Mouse (Mus musculus): Measurements from ENCODE around the gene Olfr1002. TPM values are rescaled to one million over a fixed set of nuclear protein-coding genes. Genes with fewer than 3 reads are reported as not detected.

Gene Olfr1002
- total and polyA plus RNA-seq, 3 experiments: not detected

DNA sequence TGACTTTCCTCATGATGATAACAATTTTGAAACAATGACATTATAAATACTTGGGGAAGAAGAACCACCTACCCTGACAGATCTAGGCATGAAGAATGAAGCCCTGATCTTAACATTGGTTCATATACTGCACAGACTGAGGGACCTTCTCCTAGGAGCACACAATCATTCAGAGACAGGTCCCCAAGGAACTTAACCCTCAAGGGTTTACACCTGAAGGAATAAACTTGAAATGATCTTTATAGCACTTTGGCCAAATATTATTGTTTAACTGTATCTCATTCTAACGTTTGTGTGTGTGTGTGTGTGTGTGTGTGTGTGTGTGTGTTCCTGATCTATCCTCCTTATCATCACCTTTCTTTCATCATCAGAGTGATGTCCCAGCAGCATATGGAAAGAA is 38.7 kb downstream of the Olfr1002 start, which contains the start of gene Olfr1000 (continued):
- no peak for TF ChIP-seq ZMIZ1 (IDR thresholded peaks at IDR 0.05; ENCODE audit: low read depth, low read length)

Other genes with a start within 250 kb of the Olfr1002 start
- not detected in 2 replicates for gene Olfr992, start 241.2 kb downstream of the Olfr1002 start, total RNA-seq (2012; rRNA removed)
- gene Olfr992, start 241.2 kb downstream of the Olfr1002 start, polyA plus RNA-seq (2012; ENCODE audit: insufficient read depth in 1 of 2, insufficient read length in 2 of 2, low read depth in 1 of 2, low replicate concordance in 2 of 2, missing spikeins in 1 of 2): not detected
- gene Olfr993, start 235.8 kb downstream of the Olfr1002 start, total RNA-seq (2012; rRNA removed): not detected in 2 replicates
- gene Olfr993, start 235.8 kb downstream of the Olfr1002 start, polyA plus RNA-seq (2012; ENCODE audit: insufficient read depth in 1 of 2, insufficient read length in 2 of 2, low read depth in 1 of 2, low replicate concordance in 2 of 2, missing spikeins in 1 of 2): not detected
- not detected in 2 replicates for gene Olfr994, start 214.3 kb downstream of the Olfr1002 start, total RNA-seq (2012; rRNA removed)
- not detected for gene Olfr994, start 214.3 kb downstream of the Olfr1002 start, polyA plus RNA-seq (2012; ENCODE audit: insufficient read depth in 1 of 2, insufficient read length in 2 of 2, low read depth in 1 of 2, low replicate concordance in 2 of 2, missing spikeins in 1 of 2)
- not detected in 2 replicates for gene Olfr995, start 207.1 kb downstream of the Olfr1002 start, total RNA-seq (2012; rRNA removed)
- gene Olfr995, start 207.1 kb downstream of the Olfr1002 start, polyA plus RNA-seq (2012; ENCODE audit: insufficient read depth in 1 of 2, insufficient read length in 2 of 2, low read depth in 1 of 2, low replicate concordance in 2 of 2, missing spikeins in 1 of 2): not detected
- not detected in 2 replicates for gene 4833423E24Rik, start 131.7 kb downstream of the Olfr1002 start, total RNA-seq (2012; rRNA removed)
- not detected for gene 4833423E24Rik, start 131.7 kb downstream of the Olfr1002 start, polyA plus RNA-seq (2012; ENCODE audit: insufficient read depth in 1 of 2, insufficient read length in 2 of 2, low read depth in 1 of 2, low replicate concordance in 2 of 2, missing spikeins in 1 of 2)
- not detected in 2 replicates for gene Olfr996, start 71.5 kb downstream of the Olfr1002 start, total RNA-seq (2012; rRNA removed)
- not detected for gene Olfr996, start 71.5 kb downstream of the Olfr1002 start, polyA plus RNA-seq (2012; ENCODE audit: insufficient read depth in 1 of 2, insufficient read length in 2 of 2, low read depth in 1 of 2, low replicate concordance in 2 of 2, missing spikeins in 1 of 2)
- not detected in 2 replicates for gene Olfr998, start 61.8 kb downstream of the Olfr1002 start, total RNA-seq (2012; rRNA removed)
- gene Olfr998, start 61.8 kb downstream of the Olfr1002 start, polyA plus RNA-seq (2012; ENCODE audit: insufficient read depth in 1 of 2, insufficient read length in 2 of 2, low read depth in 1 of 2, low replicate concordance in 2 of 2, missing spikeins in 1 of 2): not detected
- gene Olfr1000, start 38.8 kb downstream of the Olfr1002 start, total RNA-seq (2012; rRNA removed): not detected in 2 replicates
- not detected for gene Olfr1000, start 38.8 kb downstream of the Olfr1002 start, polyA plus RNA-seq (2012; ENCODE audit: insufficient read depth in 1 of 2, insufficient read length in 2 of 2, low read depth in 1 of 2, low replicate concordance in 2 of 2, missing spikeins in 1 of 2)
- gene Olfr154, start 13.8 kb upstream of the Olfr1002 start, total RNA-seq (2012; rRNA removed): not detected in 2 replicates
- gene Olfr154, start 13.8 kb upstream of the Olfr1002 start, polyA plus RNA-seq (2012; ENCODE audit: insufficient read depth in 1 of 2, insufficient read length in 2 of 2, low read depth in 1 of 2, low replicate concordance in 2 of 2, missing spikeins in 1 of 2): not detected
- gene Olfr1006, start 28.1 kb upstream of the Olfr1002 start, total RNA-seq (2012; rRNA removed): not detected in 2 replicates
- gene Olfr1006, start 28.1 kb upstream of the Olfr1002 start, polyA plus RNA-seq (2012; ENCODE audit: insufficient read depth in 1 of 2, insufficient read length in 2 of 2, low read depth in 1 of 2, low replicate concordance in 2 of 2, missing spikeins in 1 of 2): not detected
- not detected in 2 replicates for gene Olfr1008, start 38.7 kb upstream of the Olfr1002 start, total RNA-seq (2012; rRNA removed)
- gene Olfr1008, start 38.7 kb upstream of the Olfr1002 start, polyA plus RNA-seq (2012; ENCODE audit: insufficient read depth in 1 of 2, insufficient read length in 2 of 2, low read depth in 1 of 2, low replicate concordance in 2 of 2, missing spikeins in 1 of 2): not detected
- gene Olfr1009, start 64.7 kb upstream of the Olfr1002 start, total RNA-seq (2012; rRNA removed): not detected in 2 replicates
- not detected for gene Olfr1009, start 64.7 kb upstream of the Olfr1002 start, polyA plus RNA-seq (2012; ENCODE audit: insufficient read depth in 1 of 2, insufficient read length in 2 of 2, low read depth in 1 of 2, low replicate concordance in 2 of 2, missing spikeins in 1 of 2)
- not detected in 2 replicates for gene Olfr1012, start 112.1 kb upstream of the Olfr1002 start, total RNA-seq (2012; rRNA removed)
- gene Olfr1012, start 112.1 kb upstream of the Olfr1002 start, polyA plus RNA-seq (2012; ENCODE audit: insufficient read depth in 1 of 2, insufficient read length in 2 of 2, low read depth in 1 of 2, low replicate concordance in 2 of 2, missing spikeins in 1 of 2): not detected
- not detected in 2 replicates for gene Olfr1013, start 116.4 kb upstream of the Olfr1002 start, total RNA-seq (2012; rRNA removed)
- not detected for gene Olfr1013, start 116.4 kb upstream of the Olfr1002 start, polyA plus RNA-seq (2012; ENCODE audit: insufficient read depth in 1 of 2, insufficient read length in 2 of 2, low read depth in 1 of 2, low replicate concordance in 2 of 2, missing spikeins in 1 of 2)
- gene Olfr1014, start 122.0 kb upstream of the Olfr1002 start, total RNA-seq (2012; rRNA removed): not detected in 2 replicates
- not detected for gene Olfr1014, start 122.0 kb upstream of the Olfr1002 start, polyA plus RNA-seq (2012; ENCODE audit: insufficient read depth in 1 of 2, insufficient read length in 2 of 2, low read depth in 1 of 2, low replicate concordance in 2 of 2, missing spikeins in 1 of 2)
- gene Olfr1015, start 131.3 kb upstream of the Olfr1002 start, total RNA-seq (2012; rRNA removed): not detected in 2 replicates
- not detected for gene Olfr1015, start 131.3 kb upstream of the Olfr1002 start, polyA plus RNA-seq (2012; ENCODE audit: insufficient read depth in 1 of 2, insufficient read length in 2 of 2, low read depth in 1 of 2, low replicate concordance in 2 of 2, missing spikeins in 1 of 2)
- gene Olfr1016, start 151.8 kb upstream of the Olfr1002 start, total RNA-seq (2012; rRNA removed): not detected in 2 replicates
- gene Olfr1016, start 151.8 kb upstream of the Olfr1002 start, polyA plus RNA-seq (2012; ENCODE audit: insufficient read depth in 1 of 2, insufficient read length in 2 of 2, low read depth in 1 of 2, low replicate concordance in 2 of 2, missing spikeins in 1 of 2): not detected
- not detected in 2 replicates for gene Olfr1018, start 167.8 kb upstream of the Olfr1002 start, total RNA-seq (2012; rRNA removed)
- not detected for gene Olfr1018, start 167.8 kb upstream of the Olfr1002 start, polyA plus RNA-seq (2012; ENCODE audit: insufficient read depth in 1 of 2, insufficient read length in 2 of 2, low read depth in 1 of 2, low replicate concordance in 2 of 2, missing spikeins in 1 of 2)
- not detected in 2 replicates for gene Olfr1019, start 194.8 kb upstream of the Olfr1002 start, total RNA-seq (2012; rRNA removed)
- gene Olfr1019, start 194.8 kb upstream of the Olfr1002 start, polyA plus RNA-seq (2012; ENCODE audit: insufficient read depth in 1 of 2, insufficient read length in 2 of 2, low read depth in 1 of 2, low replicate concordance in 2 of 2, missing spikeins in 1 of 2): not detected
- gene Olfr1020, start 196.3 kb upstream of the Olfr1002 start, total RNA-seq (2012; rRNA removed): not detected in 2 replicates
- gene Olfr1020, start 196.3 kb upstream of the Olfr1002 start, polyA plus RNA-seq (2012; ENCODE audit: insufficient read depth in 1 of 2, insufficient read length in 2 of 2, low read depth in 1 of 2, low replicate concordance in 2 of 2, missing spikeins in 1 of 2): not detected
- gene Olfr1022, start 217.9 kb upstream of the Olfr1002 start, total RNA-seq (2012; rRNA removed): not detected in 2 replicates
- not detected for gene Olfr1022, start 217.9 kb upstream of the Olfr1002 start, polyA plus RNA-seq (2012; ENCODE audit: insufficient read depth in 1 of 2, insufficient read length in 2 of 2, low read depth in 1 of 2, low replicate concordance in 2 of 2, missing spikeins in 1 of 2)
- not detected in 2 replicates for gene Olfr1023, start 234.9 kb upstream of the Olfr1002 start, total RNA-seq (2012; rRNA removed)
- not detected for gene Olfr1023, start 234.9 kb upstream of the Olfr1002 start, polyA plus RNA-seq (2012; ENCODE audit: insufficient read depth in 1 of 2, insufficient read length in 2 of 2, low read depth in 1 of 2, low replicate concordance in 2 of 2, missing spikeins in 1 of 2)